Mouse (Mus musculus): Measurements from ENCODE around the gene Arl6ip4.

Gene Arl6ip4

DNA sequence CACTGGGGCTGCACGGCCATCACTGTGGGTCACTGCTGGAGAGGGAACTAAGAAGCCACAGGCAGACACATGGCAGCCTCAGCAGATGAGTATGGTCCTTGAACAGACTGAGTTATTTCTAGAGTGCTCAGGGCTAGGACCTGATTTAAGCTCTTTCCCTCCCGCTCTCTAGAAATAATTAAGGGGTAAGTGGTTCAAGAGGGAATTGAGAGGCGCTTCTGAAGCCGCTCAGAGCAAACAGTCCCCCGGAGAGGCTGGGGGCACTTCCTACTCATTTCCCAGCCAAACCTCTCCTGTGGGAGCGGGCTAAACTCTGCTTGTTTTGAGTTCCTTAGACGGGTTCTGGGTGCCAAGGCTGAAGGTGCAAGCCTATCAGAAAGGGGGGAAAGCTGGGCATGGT is 35.0 kb downstream of the Arl6ip4 start:
- DNase-seq (ENCODE audit: low read depth, low spot score) = no peak

DNA sequence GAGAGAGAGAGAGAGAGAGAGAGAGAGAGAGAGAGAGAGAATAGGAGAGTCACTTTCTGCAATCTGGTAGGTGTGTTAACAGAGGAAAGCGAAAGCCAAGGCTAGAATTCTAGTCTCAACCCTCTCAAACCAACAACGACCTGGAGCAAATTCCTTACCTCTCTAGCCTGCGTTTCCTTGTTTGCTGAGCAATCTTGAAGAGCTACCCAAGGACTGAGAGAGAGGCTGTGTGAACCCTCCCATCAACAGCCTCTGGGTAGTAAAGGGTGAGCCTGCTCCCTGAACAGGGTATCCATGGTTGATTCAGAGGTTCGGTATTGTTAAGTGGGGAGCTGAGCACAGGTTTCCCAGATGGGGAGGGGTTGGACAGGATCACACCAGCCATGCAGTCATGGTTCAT is 36.8 kb downstream of the Arl6ip4 start:
- DNase-seq (ENCODE audit: low read depth, low spot score) = no peak

DNA sequence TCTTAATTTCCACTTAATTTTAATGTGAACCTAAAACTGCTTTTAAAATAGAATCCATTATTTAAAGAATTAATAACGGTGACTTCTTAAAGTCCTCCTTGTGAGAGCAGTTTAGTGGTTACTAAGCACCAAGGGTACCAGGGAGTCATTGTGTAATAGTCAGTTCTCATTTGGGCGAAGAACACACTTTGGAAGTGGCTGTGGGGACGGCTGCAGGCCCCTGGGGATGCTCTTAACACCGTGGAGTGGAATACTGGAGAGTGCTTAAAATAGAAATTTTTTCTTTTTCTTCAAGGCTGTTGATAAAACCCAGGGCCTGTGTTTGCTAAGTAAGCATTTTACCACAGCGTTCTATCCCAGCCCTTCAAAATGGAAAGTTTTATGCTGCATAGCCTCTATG is 40.1 kb downstream of the Arl6ip4 start:
- DNase-seq (ENCODE audit: low read depth, low spot score) = no peak

DNA sequence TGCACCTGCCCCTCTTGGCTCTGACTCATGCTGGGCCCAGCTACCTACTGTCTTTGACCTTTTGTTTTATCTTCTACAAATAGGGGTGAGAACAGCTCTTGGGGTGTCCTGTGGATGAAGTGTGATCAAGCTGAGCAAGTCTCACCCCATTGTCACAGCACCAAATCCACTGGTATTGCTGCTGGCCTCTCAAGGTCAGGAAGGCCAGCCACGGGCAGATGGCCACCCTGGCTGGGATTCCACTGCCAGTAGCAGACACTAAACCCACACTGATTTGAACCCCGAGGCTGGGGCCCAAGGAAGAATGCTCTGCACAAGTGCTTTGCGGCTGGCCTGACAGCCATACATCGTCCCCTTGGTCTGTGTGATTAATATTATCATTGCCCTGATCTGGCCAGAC is 42.4 kb downstream of the Arl6ip4 start:
- DNase-seq (ENCODE audit: low read depth, low spot score) = no peak

DNA sequence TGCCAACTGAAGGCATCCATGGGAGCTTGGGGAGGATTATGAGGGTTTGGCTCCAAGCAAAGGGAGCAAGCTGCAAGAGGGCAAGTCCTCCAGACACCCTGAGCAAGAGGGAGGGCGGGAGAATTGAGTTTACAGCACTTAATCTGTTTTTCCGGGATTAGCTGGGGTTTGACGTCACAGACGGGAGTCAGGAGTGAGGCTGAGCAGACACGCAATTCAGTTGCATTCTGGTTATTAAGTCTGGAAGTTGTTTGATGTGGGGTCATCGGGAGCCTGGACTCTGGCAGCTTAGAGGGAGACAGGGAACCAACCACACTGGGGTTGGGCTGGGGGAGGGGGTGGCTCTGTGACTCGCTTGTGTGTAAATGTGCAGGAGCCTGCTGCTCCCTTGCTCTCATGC is 43.6 kb downstream of the Arl6ip4 start:
- no peak for DNase-seq (ENCODE audit: low read depth, low spot score)

DNA sequence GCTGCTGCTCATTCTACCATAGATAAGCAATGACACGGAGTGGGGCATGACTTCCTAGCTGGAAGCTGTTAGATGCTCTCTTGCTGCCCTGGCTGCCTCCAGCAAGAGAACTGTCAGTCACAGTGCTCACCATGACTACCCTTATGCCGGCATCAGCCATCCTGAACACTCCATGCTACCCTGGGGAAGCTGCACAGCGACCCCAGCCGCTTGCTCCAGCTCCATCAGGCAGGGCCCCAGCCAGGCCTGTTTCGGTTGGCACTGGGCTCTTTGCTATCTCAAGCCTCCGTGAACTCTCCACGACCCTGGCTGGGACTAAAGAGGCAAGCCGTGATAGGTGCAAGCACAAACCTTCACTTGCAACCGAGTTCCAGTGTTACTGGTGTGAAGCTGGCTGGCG is 45.9 kb downstream of the Arl6ip4 start:
- no peak for DNase-seq (ENCODE audit: low read depth, low spot score)

DNA sequence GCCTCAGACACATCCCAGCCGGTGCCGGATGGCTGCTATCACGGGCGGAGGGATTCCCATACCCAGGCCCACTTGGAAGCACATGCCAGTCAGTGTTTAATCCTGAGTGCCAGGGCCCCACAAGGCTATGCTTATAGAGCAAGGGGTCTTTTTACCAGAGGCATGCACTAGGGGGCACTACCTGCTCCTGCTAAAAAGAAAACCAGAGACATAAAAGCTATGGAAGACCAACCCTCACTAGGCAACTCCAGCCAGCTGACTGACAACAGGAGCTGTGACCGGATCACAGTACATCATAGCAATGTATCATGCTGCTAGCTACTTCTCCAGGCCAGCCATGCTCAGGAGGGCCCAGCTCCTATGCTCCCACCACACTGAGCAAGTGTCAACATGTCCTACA is 46.7 kb downstream of the Arl6ip4 start:
- DNase-seq (ENCODE audit: low read depth, low spot score) = peak; percentile 33

DNA sequence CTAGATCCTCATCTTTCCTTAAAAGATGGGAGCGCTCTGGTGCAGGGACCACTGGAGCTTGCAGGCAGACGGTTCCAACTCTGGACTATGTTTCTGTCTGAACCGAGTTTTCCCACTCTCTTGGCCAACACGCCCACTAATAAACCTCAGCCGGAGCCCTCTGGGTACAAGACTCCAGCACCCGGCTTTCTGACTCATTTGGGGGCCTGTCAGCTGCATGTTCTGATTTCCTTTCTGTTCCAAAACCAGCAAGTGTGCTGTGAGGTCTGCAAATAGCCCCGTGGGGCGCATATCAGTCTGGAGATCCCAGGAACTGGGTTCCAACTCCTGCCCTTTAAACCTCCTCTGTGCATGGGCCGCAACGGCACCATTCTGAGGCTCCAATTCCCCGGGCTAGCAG is 47.6 kb downstream of the Arl6ip4 start:
- DNase-seq (ENCODE audit: low read depth, low spot score) = no peak

DNA sequence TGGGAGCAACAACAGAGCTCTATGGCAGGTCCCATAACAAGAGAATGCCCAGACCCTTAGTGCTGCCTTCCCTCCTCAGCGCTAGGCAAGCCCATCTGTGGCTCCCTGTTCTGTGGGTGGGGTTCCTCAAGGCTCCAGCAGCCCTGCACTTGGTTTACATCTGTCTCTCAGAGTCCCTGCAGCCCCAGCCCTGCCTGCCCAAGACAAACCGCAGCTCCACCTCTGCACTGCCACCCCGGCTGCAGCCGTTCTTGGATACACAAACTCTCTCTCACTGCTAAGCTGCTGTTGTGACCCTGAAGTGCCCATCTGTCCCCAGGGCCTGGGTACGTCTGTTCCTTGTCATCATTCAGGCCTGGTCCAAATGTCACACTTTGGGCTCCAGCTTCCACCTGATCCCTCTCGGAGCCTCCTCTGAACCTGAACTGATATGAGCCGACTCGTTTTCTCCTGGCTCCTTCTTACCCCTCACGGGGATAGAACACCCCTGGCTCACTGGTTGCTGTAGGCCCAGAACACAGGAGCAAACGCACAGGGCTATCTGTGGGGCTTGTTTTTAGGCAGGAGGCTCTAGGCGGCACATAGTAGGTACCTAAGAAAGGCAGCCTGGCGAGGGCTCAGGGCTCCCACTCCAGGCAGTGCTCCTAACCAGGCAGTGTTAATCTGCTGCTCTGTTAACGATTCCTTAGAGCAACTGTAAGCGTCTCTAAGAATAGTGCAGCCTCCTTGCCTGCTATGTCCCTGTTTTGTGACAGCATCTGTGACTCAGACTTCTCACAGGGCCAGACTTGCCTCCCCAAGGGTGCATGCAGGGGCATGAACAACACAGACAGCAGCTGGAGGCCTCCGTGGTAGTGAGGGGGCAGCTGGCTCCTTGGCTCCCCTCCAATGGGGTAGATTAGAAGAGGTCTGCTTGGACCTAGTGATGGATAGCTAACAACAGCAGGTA is 50.0 kb downstream of the Arl6ip4 start:
- no peak for DNase-seq (ENCODE audit: low read depth, low spot score)

DNA sequence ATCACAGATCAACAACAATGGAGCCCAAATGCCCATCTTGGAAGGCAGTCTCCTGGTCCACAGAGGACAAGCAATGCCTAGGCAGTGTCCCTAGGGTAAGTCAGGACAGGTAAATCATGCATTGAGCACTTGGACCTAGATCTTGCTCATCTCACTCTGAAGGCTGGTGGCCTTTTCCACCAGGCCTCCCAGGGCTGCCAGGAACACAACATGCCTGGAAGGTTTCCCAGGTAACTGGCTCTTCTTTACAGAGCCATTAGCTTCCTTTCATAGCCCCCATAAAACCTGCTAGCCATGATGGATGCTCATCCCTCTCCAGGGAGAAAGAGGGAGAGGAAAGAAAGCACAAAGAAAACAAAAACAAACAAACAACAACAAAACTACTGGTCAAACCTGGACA is 50.9 kb downstream of the Arl6ip4 start:
- DNase-seq (ENCODE audit: low read depth, low spot score) = no peak

DNA sequence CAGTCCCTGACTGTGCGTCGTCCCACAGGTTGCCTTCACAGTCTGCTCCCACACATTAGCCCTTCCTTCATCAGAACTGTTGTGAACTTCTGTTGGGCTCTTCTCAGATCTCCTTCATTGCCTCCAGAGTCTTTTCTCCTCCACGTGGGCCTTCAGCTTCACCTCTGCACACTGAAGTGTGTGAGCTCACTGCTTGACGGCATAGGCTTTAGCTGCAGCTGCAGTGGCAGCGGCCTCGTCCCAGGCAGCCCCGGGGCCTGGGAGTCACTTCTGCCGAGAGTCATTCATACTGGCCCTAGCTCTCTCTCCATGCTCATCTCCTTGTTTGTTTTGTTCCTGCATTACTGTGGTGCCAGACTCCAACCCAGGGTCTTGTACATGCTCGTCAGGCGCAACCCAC is 51.7 kb downstream of the Arl6ip4 start:
- DNase-seq (ENCODE audit: low read depth, low spot score) = no peak

Data from WW6 (cell line).